Mouse (Mus musculus) spleen, adult 2 months (tissue): ENCODE results near the gene Nt5c1a.

Experiments
- CTCF ChIP-seq: fragments of 200-500 bp; IDR thresholded peaks from 2 replicates; pipeline ENCODE4 v1.5.1; 2011; ENCODE audit warnings: mild to moderate bottlenecking, inconsistent platforms; ENCODE audit not compliant: insufficient read depth, insufficient read length, insufficient replicate concordance; ENCODE audit errors: extremely low read depth
- POLR2A ChIP-seq: fragments of 200-500 bp; IDR thresholded peaks from 2 replicates; pipeline ENCODE4 v1.6.1; 2011; ENCODE audit warnings: low read depth, low read length, inconsistent platforms

GRCm38 (mm10) chr4:123215367-123215766 is 14.1 kb downstream of the Nt5c1a start:
- TF ChIP-seq CTCF (no peak), POLR2A (no peak)
